Mouse (Mus musculus) retina, postnatal 7 days (tissue): ENCODE data around the gene Sys1.

Experiments used
- DNase-seq: peaks from one replicate; pipeline ENCODE4 v3.0.0-alpha.2; 2012; ENCODE audit warnings: low read depth, low spot score

Sys1 gene

DNA sequence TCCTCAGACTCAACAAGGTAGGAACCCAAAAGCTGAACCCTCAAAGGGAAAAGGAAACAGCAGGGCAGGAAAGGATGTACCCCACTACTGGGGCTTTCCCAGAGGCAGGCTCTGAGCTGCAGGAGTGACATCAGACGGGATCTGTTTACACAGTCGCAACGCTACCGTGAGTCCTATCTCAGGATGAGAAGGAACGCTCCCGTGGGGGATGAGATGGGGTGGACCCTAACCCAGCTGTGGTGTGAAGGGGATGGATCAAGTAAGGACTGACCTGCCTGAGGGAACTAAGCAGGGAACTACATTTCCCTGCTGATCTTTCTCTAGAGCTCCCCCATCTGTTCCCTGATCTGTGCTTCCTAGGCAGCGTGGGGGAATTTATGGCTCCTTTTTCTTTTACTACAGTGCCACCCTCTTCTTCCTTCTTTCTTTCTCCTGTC lies at the start of gene Sys1:
Gene Sys1 (plus strand): TSS at position 101 of the 437 bp plus-strand sequence.
- no peak for DNase-seq

DNA sequence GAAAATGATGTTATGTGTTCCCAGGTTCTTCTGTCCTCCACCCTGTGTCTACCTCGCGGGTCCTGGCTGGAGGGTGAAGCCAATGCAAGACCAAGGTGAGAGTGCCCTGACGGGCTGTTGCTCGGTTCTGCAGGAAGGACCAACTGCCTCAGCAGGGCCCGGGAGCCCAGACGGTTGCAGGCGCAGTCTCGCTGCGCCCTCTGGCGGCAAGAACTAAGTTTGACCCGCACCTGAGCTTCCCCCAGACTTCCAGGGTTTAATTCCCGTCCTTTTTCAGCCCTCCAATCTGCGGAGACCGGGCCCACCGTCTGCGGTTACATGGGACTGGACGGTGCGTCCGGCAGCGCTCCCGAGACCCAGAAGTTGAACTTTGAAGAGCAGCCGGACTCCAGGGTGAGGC lies 49.1 kb upstream of the Sys1 start:
- DNase-seq = peak; percentile 54

DNA sequence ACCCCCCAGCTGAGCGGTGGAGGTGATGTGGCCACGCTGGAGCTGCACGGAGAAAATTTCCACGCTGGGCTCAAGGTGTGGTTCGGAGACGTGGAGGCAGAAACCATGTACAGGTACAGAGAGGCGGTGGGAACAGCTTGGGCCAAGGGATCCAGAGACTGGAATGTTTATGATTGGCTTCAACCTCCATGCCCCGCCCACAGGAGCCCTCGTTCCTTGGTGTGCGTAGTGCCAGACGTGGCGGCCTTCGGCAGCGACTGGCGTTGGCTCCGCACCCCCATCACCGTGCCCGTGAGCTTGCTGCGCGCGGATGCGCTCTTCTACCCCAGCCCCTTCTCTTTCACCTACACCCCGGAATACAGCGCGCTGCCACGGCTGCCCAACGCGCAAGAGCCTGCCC lies 42.6 kb upstream of the Sys1 start:
- no peak for DNase-seq

DNA sequence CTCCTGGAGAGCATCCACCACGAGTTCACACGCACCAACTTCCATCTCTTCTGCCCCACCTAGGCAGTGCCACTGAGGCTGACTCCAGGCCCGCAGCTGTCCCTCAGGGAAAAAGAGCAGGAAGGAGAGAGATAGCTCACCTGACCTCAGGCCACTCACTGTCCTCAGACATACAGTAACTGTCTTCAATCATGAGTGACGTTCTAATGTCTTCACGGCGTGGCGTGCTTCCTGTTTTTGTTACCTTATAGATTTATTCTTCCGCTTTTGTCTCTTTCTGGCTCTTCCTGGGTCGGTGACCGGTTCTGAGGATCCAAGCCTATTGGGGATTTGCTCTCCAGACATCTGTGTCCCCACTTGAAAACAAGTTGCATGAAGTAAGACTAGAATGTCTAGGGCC lies 42.2 kb upstream of the Sys1 start:
- no peak for DNase-seq

DNA sequence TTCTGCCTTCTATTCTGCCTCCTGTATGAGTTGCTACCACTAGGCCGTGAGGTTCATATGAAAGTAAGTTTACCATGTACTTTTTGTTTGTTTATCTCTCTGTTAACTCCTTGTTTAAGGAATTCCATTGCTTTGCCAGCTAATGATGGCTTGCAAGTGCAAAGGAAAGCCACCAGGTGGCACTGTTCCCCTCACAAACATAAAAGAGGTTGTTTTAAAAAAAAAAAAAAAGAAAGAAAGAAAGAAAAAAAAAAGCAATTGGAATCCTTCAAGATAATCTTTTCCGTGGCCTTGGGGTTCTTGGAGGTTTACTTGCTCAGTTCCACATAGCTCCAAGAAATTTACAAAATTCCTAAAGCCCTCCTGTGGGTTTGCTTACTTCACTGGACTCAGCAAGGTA lies 39.6 kb upstream of the Sys1 start:
- peak; percentile 34 for DNase-seq

DNA sequence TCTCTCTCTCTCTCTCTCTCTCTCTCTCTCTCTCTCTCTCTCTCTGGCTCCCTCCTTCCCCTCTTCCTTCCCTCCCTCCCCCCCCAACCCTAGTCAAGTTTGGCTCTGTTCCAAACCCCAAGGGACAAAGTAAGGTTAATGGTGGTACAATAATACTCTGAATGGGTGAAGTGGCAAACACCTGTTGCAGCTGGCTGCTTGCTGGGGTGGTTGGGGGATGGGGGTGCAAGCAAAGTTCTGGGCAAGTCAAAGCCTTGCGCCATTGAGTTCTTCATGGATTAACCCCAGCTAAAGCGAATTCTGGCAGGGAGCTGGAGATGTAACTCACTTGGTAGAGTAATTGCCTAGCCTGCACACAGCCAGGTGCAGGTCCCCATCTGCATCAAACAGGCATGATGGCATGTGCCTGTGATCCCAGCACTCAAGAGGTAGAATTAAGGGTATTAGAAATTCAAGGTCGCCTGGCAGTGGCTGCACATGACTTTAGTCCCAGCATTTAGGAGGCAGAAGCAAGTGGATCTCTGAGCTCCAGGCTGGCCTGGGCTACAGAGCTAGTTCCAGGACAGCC lies 38.4 kb upstream of the Sys1 start:
- DNase-seq = no peak

DNA sequence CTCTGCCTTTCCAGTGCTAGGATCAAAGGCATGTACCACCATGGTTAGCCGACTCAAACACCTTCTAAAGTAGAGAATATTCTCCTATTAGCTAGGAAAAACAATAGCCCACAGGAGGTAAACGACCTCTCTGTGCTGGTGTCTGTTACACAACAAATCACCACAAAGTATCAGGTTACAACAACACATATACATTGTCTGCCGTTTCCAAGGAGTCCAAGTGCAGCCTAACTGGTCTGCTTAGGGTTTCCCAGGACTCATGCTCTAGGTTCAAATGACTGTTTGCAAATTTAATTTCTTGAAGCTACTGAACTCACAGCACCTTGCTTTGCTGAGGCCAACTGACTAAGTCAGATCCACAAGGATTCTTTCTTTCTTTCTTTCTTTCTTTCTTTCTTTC lies 37.3 kb upstream of the Sys1 start:
- DNase-seq = no peak

DNA sequence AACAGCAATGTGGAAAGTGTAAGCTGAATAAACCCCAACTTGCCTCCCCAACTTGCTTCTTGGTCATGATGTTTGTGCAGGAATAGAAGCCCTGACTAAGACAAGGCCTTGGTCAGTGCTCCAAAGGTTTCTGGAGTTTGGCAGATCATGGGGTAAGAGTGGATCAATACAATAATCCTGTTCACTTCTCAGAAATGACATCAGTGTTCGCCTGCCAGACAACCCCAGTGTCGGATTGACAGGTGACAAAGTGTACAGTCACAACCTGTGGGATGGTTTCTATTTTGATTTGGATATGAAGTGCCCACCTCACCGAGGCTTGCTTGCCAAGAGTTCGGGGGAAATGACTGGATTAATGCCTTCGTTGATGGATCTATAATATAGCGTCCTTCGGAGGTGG lies 35.5 kb upstream of the Sys1 start:
- DNase-seq = no peak

DNA sequence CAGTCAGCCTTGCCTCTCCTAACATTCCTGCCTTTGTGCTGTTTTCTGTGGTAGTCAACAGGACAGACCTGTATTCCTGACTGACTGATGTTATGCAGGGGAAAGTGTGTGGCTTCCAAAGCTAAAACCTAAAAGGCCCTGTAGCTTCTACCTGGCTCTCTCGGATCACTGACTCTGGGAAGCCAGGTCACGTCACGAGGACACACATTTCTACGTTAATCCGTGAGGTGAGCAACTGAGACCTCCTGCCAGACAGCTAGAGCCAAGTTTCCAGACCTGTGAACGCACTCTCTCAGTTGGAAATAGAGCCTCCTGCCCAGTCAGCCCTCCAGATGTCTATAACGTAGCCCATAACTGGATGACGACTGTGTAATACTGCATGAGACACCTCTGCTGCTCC lies 34.8 kb upstream of the Sys1 start:
- no peak for DNase-seq

DNA sequence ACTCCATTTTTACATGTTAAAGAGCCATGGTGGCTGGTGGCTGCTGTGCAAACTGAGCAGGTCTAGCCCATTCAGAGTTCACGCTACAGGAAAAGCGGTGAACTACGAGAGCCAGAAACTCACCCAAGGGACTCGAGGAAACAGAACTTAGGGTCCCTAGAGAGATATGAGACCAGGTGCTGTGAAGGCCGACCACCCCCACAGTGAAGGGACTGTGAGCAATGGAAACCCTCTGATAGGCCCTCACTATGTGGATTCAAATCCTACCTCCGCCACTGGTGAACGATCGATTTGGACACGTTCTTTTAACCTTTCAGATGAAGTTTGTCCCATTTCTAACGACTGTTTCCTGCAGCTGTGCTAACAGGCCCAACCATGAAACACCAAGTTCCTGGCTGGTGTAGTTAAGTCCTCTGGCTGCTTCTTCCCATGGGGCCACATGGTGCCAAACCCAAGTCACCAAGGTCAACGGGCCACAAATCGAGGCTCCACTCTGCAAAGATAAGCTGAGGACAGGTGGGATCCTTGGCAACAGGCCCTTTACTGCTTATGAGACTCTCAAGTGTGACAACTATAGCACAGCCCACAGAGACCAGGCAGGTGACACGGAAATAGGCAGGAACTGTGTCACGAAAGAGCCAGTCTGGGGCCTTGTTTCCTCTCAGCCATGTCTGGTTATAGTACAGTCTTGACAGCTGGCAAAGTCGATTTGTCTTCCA lies 33.9 kb upstream of the Sys1 start:
- DNase-seq = no peak

DNA sequence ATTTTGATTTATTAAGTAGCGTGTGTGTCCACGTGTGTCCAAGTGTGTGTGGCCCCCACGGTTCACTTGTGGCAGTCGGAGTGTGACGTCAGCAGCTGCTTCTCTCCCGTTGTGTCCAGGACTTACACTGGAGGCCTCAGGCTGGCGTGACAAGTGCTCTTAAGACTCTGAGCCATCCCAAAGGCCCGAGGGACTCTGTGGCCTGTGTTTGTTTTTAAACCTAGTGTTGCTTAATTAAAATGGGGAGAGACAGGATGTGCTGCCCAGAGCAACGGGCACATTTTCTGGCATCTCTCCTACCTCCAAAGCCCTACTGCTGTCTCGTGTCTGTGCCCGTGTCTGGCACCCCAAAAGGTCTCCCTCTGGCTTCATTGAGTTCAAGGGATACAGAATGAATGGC lies 33.3 kb upstream of the Sys1 start:
- DNase-seq = no peak

DNA sequence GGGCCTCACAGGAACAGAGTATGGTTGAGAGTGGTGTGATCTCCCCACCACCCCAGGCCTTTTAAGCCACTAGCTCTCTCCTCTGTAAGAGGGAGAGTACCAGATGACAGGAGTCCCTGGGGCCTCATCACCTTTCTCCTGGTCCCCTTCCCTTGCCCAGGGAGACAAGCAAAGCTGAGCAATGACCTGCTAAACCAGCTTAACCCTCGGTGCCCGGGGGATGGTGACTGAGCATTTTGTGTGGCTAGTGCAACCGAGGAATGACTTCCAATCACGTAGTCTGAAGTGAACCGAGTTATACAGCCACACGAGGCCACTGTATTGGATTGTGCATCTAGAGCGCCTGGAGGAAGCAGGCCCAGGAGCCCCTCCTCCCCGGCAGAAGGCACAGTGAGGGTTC lies 32.4 kb upstream of the Sys1 start:
- DNase-seq = no peak

DNA sequence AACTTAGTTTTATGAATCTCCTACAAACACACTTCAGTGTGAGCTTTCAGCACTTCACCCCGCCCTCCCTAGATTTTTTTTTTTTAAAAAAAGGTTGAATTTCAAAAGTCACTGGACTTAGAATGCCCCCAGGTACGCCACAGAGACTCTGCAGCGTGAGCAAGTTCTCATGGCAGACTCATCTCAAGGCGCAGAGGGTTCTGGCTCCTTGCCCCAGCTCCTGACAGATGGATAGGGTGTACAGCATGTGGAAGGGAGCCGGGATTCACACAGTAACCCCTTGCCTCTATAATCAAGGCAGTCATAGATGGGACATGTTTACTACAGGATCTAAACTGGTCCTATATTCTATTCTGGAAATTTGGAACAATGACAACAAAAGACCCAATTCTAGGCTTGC lies 31.4 kb upstream of the Sys1 start:
- DNase-seq = no peak

DNA sequence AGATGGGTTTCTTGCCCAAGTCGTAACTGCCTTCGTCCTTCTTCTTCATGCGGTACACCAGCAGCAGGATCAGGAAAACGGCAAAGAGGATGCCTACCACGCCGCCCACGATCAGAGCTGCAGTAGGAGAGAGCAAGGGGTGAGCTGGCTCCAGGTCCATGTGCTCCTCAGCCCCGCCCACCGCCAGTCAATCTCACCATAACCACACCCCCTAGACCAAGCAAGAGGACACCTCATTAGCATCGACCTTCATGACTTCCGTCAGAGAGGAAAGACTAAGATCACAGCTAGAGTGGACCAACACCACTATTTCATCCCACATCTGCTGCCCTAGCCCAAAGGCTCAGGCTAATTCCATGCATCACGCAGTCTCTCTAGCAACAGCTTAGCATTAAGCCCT lies 30.6 kb upstream of the Sys1 start:
- DNase-seq = peak; percentile 39

DNA sequence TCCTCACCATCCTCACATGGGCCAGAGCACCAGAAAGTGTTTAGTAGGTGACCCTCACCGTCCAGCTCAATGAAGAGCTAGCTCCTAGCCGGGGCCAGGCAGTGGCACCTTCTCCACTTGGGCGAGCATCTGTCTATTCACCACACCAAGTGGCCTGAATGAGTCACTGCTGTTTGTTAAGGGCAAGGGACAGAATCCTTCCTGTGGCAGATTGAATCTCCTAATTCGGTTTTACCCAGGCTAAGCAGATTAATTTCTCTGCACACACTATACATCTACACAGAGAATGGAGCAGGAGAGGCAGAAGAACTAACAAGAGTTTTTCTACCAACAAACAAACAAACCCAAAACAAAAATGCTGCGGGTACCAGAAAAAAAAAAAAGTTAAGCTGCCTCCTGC lies 29.8 kb upstream of the Sys1 start:
- peak; percentile 56 for DNase-seq

DNA sequence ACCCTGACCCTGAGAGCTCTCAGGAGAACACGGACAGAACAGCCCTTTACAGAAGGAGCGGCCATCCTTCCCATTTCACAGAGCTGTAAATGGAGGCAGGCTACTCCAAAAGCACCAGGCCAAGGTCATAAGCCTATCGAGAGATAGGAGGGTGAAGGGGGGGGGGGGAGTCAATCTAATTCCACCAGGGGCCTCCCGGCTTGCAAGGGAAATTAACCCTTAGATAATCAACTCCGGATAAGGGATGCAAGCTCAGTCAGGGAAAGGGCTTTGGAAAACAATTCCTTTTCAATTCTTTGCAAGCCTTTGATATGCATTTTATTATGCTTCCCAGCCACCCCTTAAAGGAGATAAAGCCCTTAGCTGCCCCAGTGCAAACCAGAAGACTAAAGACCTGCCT lies 28.3 kb upstream of the Sys1 start:
- no peak for DNase-seq

DNA sequence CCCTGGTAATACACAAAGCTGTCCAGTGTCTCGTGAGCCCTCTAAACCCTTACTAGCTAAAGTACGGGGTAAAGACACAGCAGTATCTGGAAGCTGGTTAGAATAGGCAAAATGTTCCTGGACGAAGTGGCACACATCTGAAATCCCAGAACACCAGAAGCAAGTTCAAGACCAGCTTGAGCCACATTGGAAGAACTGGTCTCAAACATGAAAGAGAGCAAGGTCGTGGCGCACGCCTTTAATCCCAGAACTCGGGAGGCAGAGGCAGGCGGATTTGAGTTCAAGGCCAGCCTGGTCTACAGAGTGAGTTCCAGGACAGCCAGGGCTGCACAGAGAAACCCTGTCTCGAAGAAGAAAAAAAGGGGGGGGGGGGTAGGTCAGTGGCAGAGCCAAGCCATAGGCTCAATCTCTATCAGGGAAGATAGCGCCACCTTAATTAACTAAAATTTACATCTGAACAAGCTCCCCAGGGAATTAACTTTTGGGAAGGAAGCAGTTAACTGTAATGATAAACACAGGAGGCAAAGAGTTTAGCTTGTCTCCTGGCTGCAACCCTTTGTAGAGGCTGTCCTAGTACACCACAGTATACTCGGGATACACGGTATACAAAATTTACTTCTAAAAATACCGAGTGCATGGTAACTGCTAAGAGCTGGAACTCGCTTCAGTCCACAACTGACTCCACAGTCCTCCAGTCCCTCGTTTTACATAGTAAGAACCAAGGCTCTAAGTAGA lies 26.7 kb upstream of the Sys1 start:
- no peak for DNase-seq

DNA sequence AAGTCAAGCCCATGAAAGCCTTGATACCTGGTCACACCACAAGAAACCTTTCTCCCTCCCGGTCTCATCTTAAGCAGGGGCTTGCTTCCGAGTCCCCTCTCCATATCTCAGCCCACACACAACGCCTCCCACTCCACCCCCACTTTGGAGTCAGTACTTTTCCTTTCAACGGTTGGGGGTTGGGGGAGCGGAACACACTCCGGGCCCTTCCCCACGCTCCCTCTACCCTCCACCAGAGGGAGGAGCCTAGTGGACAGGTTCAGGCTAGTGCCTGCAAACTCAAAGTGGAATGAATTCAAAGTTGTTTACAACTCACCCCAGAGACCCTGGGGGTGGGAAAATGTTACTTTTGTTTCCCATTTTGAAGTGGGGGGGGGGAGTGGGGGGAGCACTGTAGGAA lies 26.1 kb upstream of the Sys1 start:
- DNase-seq = no peak

DNA sequence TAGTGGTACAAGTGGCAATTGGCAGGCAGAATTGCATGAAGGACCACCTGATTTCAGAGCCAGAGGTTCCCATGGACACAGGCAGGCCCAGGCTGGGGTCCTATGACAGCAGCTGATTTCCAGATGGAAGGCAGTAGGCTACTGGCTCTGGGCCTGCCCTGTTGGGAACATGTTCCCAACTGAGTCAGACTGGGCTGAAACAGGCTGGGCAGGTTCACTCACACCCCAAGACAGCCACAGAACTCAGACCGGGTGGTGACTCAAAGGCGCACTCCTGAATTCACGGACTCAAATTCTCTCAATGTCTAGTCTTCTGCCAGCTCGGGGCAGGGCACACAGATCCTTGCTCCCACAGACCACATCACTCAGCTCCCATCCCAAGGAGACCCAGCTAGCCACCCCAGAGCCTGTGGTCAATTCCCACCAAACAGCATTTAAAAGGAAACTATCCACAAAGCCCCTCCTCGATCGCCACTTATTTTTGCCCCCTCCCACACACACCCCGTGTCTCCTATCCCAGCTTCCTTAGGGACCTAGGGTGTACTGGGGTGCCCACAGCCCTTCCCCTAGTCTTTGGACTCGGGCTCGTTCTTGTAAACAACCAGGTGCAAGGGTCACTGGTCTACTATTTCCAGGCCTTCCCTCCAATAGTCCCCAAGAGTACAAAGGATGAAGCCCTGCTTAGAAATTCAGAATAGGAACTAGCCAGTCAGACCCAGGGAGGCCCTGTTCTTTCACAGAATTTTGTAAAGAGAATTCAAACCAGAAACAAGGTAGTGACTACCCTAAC lies 24.9 kb upstream of the Sys1 start:
- DNase-seq = no peak

DNA sequence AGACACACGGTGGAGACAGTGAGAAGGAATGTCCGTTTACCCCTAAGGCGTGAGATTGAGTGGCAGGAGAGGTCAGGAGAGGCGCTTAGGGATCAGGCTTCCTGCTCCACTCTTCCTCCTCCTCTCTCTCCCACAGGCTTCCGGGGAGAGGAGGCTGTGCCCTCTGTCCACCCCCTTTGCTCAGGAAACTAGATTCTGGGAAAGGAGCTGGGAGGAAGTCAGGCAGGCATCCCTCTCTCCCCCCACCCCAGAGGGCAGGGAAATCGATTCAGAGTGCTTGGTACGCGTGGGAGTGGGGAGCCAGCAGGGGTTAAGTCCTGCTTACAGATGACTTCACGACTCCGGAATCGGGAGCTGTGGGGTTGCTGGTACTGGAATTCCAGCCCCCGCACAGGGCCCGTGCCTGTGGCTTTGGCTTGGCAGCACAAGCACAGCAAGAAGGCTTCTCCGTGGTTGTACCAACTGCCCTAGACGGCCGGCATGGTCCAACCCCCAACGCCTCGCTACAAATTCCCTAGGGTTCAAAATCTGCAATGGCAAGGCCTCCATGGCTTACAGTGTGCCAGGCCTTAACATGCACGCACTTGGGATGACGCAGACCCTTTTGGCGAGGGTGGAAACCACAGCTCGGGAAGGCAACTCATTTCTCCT lies 24.1 kb upstream of the Sys1 start:
- no peak for DNase-seq

DNA sequence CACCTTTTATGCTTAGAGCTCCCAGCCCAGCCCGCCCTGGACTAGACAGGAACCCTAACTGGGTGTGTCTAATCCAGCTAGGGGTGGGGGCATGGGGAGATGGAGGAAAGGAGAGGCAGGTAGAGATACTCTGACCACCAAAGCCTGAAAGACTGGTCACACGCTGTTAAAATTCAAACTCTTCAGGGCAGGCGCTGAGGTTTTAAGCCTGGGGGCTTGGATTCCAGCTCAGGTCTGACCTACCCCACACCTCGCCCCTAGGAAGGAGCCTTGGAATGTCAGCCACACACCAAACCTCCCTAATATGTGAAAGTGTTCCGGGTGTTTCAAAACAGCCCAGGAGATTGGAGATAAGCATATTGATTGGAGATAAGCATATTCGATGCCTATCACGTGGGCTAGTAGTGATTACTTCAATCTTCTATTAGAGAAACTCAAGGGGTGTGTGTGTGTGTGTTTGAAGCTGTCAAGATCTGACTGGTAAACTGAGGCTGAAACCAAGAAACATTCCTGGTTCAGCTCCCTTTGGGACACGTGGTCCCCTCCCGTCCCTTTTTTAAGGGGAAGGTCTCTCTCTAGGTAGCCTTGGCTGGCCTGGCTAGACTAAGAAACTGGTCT lies 23.4 kb upstream of the Sys1 start:
- no peak for DNase-seq
